Mouse (Mus musculus) CH12.LX (cell line): Measurements from ENCODE around the gene Mmadhc. TPM values are rescaled to one million over a fixed set of nuclear protein-coding genes. Genes with fewer than 3 reads are reported as not detected.
A peak's percentile ranks its signal among the peaks of the same experiment; 100 is the strongest.

Experiments used
- DNase-seq: peaks from one replicate; pipeline ENCODE4 v3.0.0-alpha.2; 2013; ENCODE audit errors: extremely low read depth
- H3K27ac ChIP-seq: 2 replicates; pipeline ENCODE4 v1.5.1; 2012; ENCODE audit warnings: low read depth, mild to moderate bottlenecking, control low read depth, moderate library complexity; ENCODE audit not compliant: insufficient read depth
- H3K27me3 ChIP-seq: replicated peaks from 2 replicates; pipeline ENCODE3; 2012; ENCODE audit warnings: inconsistent platforms
- H3K36me3 ChIP-seq, 2 experiments: replicated peaks in 1 of 2; 2 replicates each; pipeline versions ENCODE3 to v1.6.1; 2012; ENCODE audit warnings: inconsistent platforms in 1 of 2, low read length in 1 of 2, mild to moderate bottlenecking in 1 of 2, mixed read lengths in 1 of 2, moderate library complexity in 1 of 2; ENCODE audit not compliant: control insufficient read depth in 1 of 2, insufficient read depth in 1 of 2
- H3K4me1 ChIP-seq, 2 experiments: 2 replicates each; pipeline ENCODE4 v1.6.1; 2012; ENCODE audit warnings: inconsistent platforms in 1 of 2, moderate library complexity in 1 of 2; ENCODE audit not compliant: insufficient read depth in 2 of 2, control insufficient read depth in 1 of 2
- H3K4me2 ChIP-seq: 2 replicates; pipeline ENCODE4 v1.6.1; 2012; ENCODE audit warnings: low read depth, mild to moderate bottlenecking, control low read depth; ENCODE audit not compliant: poor library complexity, insufficient read depth, severe bottlenecking
- H3K4me3 ChIP-seq, 3 experiments: fragments of 150-350 bp in 1 of 3; sonication (generic) in 1 of 3; replicated peaks in 1 of 3; 2 replicates each; pipeline versions ENCODE3 to v1.5.1; 2011 to 2012; ENCODE audit warnings: low read depth in 2 of 3, low read length in 2 of 3, mild to moderate bottlenecking in 2 of 3, moderate library complexity in 2 of 3, control low read depth in 1 of 3, improper control_type of control experiment in 1 of 3, inconsistent platforms in 1 of 3, mixed read lengths in 1 of 3; ENCODE audit not compliant: poor library complexity in 1 of 3
- H3K79me2 ChIP-seq: replicated peaks from 2 replicates; pipeline ENCODE4 v1.6.1; 2012; ENCODE audit warnings: mild to moderate bottlenecking, moderate library complexity; ENCODE audit not compliant: control insufficient read depth, poor library complexity, insufficient read depth, severe bottlenecking; ENCODE audit errors: extremely low read depth
- H3K9ac ChIP-seq: 2 replicates; pipeline ENCODE4 v1.6.1; 2012; ENCODE audit warnings: low read depth, mild to moderate bottlenecking, control low read depth, moderate library complexity; ENCODE audit not compliant: insufficient read depth
- H3K9me3 ChIP-seq: replicated peaks from 2 replicates; pipeline ENCODE3; 2012; ENCODE audit warnings: low read length, inconsistent platforms, mixed read lengths
- BHLHE40 ChIP-seq: IDR thresholded peaks from 2 replicates; pipeline ENCODE4 v1.6.1; 2011; ENCODE audit warnings: mild to moderate bottlenecking, low read depth, low read length, improper control_type of control experiment
- CHD2 ChIP-seq: IDR thresholded peaks from 2 replicates; pipeline ENCODE4 v1.6.1; 2011; ENCODE audit warnings: low read length, improper control_type of control experiment
- CTCF ChIP-seq, 2 experiments: IDR thresholded peaks in 1 of 2; conservative IDR thresholded peaks in 1 of 2; 2 replicates each; pipeline ENCODE4 v1.5.1; 2011 to 2012; ENCODE audit warnings: low read depth in 2 of 2, low read length in 2 of 2, improper control_type of control experiment in 1 of 2, inconsistent platforms in 1 of 2, mild to moderate bottlenecking in 1 of 2, moderate library complexity in 1 of 2
- E2F4 ChIP-seq: IDR thresholded peaks from 2 replicates; pipeline ENCODE4 v1.6.1; 2011; ENCODE audit warnings: low read depth, low read length, improper control_type of control experiment; ENCODE audit not compliant: insufficient replicate concordance
- ELF1 ChIP-seq: IDR thresholded peaks from 2 replicates; pipeline ENCODE4 v1.6.1; 2014; ENCODE audit warnings: low read depth, mild to moderate bottlenecking, inconsistent platforms, low read length, improper control_type of control experiment
- ETS1 ChIP-seq: conservative IDR thresholded peaks from 2 replicates; pipeline ENCODE4 v1.6.1; 2012; ENCODE audit warnings: low read depth, mild to moderate bottlenecking, inconsistent platforms, low read length, improper control_type of control experiment, moderate library complexity
- GABPA ChIP-seq: IDR thresholded peaks from 2 replicates; pipeline ENCODE4 v1.6.1; 2012; ENCODE audit warnings: low read depth, low read length, improper control_type of control experiment, inconsistent platforms; ENCODE audit not compliant: insufficient replicate concordance
- HCFC1 ChIP-seq: IDR thresholded peaks from 2 replicates; pipeline ENCODE4 v1.6.1; 2012; ENCODE audit warnings: low read depth, mild to moderate bottlenecking, inconsistent platforms, low read length, improper control_type of control experiment
- IRF4 ChIP-seq: IDR thresholded peaks from 2 replicates; pipeline ENCODE4 v1.6.1; 2014; ENCODE audit warnings: low read depth, mild to moderate bottlenecking, inconsistent platforms, low read length, improper control_type of control experiment
- JUN ChIP-seq: IDR thresholded peaks from 2 replicates; pipeline ENCODE4 v1.6.1; 2011; ENCODE audit warnings: low read depth, mild to moderate bottlenecking, low read length, improper control_type of control experiment, moderate library complexity; ENCODE audit not compliant: insufficient read depth
- JUND ChIP-seq: conservative IDR thresholded peaks from 2 replicates; pipeline ENCODE4 v1.6.1; 2011; ENCODE audit warnings: low read depth, low read length, improper control_type of control experiment
- KAT2A ChIP-seq: IDR thresholded peaks from 2 replicates; pipeline ENCODE4 v1.6.1; 2012; ENCODE audit warnings: low read length, improper control_type of control experiment, inconsistent platforms; ENCODE audit not compliant: insufficient replicate concordance
- MAFK ChIP-seq: IDR thresholded peaks from 2 replicates; pipeline ENCODE4 v1.6.1; 2011; ENCODE audit warnings: low read length, improper control_type of control experiment; ENCODE audit not compliant: insufficient replicate concordance
- MAZ ChIP-seq: IDR thresholded peaks from 2 replicates; pipeline ENCODE4 v1.6.1; 2012; ENCODE audit warnings: low read depth, mild to moderate bottlenecking, inconsistent platforms, low read length, improper control_type of control experiment, moderate library complexity
- MEF2A ChIP-seq: IDR thresholded peaks from 2 replicates; pipeline ENCODE4 v1.6.1; 2014; ENCODE audit warnings: low read depth, mild to moderate bottlenecking, inconsistent platforms, low read length, improper control_type of control experiment, borderline replicate concordance
- MXI1 ChIP-seq: IDR thresholded peaks from 2 replicates; pipeline ENCODE4 v1.6.1; 2011; ENCODE audit warnings: mild to moderate bottlenecking, low read depth, low read length, improper control_type of control experiment
- NELFE ChIP-seq: IDR thresholded peaks from 2 replicates; pipeline ENCODE4 v1.6.1; 2011; ENCODE audit warnings: low read depth, low read length, improper control_type of control experiment
- NRF1 ChIP-seq: IDR thresholded peaks from 2 replicates; pipeline ENCODE4 v1.6.1; 2014; ENCODE audit warnings: low read depth, mild to moderate bottlenecking, inconsistent platforms, low read length, improper control_type of control experiment, moderate library complexity
- PAX5 ChIP-seq: IDR thresholded peaks from 2 replicates; pipeline ENCODE4 v1.6.1; 2012; ENCODE audit warnings: low read length, inconsistent platforms, mixed read lengths
- POLR2A ChIP-seq: IDR thresholded peaks from 2 replicates; pipeline ENCODE4 v1.6.1; 2011; ENCODE audit warnings: low read depth, mild to moderate bottlenecking, improper control_type of control experiment, low read length
- POLR2AphosphoS2 ChIP-seq: IDR thresholded peaks from 2 replicates; pipeline ENCODE4 v1.6.1; 2011; ENCODE audit warnings: low read depth, low read length, improper control_type of control experiment
- RAD21 ChIP-seq: IDR thresholded peaks from 2 replicates; pipeline ENCODE4 v1.6.1; 2011; ENCODE audit warnings: low read depth, mild to moderate bottlenecking, low read length, improper control_type of control experiment, moderate library complexity
- SIN3A ChIP-seq: IDR thresholded peaks from 2 replicates; pipeline ENCODE4 v1.6.1; 2012; ENCODE audit warnings: low read length, improper control_type of control experiment, inconsistent platforms
- SMC3 ChIP-seq: IDR thresholded peaks from 2 replicates; pipeline ENCODE4 v1.6.1; 2011; ENCODE audit warnings: low read depth, low read length, improper control_type of control experiment
- TBP ChIP-seq: conservative IDR thresholded peaks from 2 replicates; pipeline ENCODE4 v1.6.1; 2011; ENCODE audit warnings: low read depth, low read length, improper control_type of control experiment
- TCF12 ChIP-seq: IDR thresholded peaks from 2 replicates; pipeline ENCODE4 v1.6.1; 2014; ENCODE audit warnings: low read depth, mild to moderate bottlenecking, inconsistent platforms, low read length, improper control_type of control experiment
- UBTF ChIP-seq: IDR thresholded peaks from 2 replicates; pipeline ENCODE4 v1.6.1; 2012; ENCODE audit warnings: low read depth, mild to moderate bottlenecking, inconsistent platforms, low read length, improper control_type of control experiment, moderate library complexity
- USF1 ChIP-seq: IDR thresholded peaks from 2 replicates; pipeline ENCODE4 v1.6.1; 2014; ENCODE audit warnings: low read depth, mild to moderate bottlenecking, inconsistent platforms, low read length, improper control_type of control experiment
- USF2 ChIP-seq: conservative IDR thresholded peaks from 2 replicates; pipeline ENCODE4 v1.6.1; 2011; ENCODE audit warnings: low read depth, low read length, improper control_type of control experiment
- ZC3H11A ChIP-seq: IDR thresholded peaks from 2 replicates; pipeline ENCODE4 v1.6.1; 2012; ENCODE audit warnings: low read depth, mild to moderate bottlenecking, inconsistent platforms, low read length, improper control_type of control experiment
- ZKSCAN1 ChIP-seq: IDR thresholded peaks from 2 replicates; pipeline ENCODE4 v1.6.1; 2012; ENCODE audit warnings: low read depth, inconsistent platforms, low read length, improper control_type of control experiment, borderline replicate concordance
- ZMIZ1 ChIP-seq: IDR thresholded peaks from 2 replicates; pipeline ENCODE4 v1.6.1; 2012; ENCODE audit warnings: low read depth, mild to moderate bottlenecking, inconsistent platforms, low read length, improper control_type of control experiment
- ZNF384 ChIP-seq: IDR thresholded peaks from 2 replicates; pipeline ENCODE4 v1.6.1; 2012; ENCODE audit warnings: low read depth, low read length, improper control_type of control experiment, inconsistent platforms
- dilution Hi-C: fragments of 300-500 bp; cut with MboI; formaldehyde crosslinking; loops from 2 replicates; pipeline ENCODE4 v1.14.3; 2020; ENCODE audit warnings: low sequenced_read_pairs; ENCODE audit not compliant: extremely low pct_unique_long_range_greater_than_20kb, extremely low pct_ligation_motif_present
- in situ Hi-C: fragments of 300-500 bp; cut with MboI; formaldehyde crosslinking; loops from 3 replicates; pipeline ENCODE4 v1.14.3; 2019; ENCODE audit warnings: low sequenced_read_pairs, low pct_ligation_motif_present, low pct_unique_long_range_greater_than_20kb, mixed read lengths
- polyA plus RNA-seq: library from polyadenylated mRNA; unstranded; fragments of >175 nt; gene quantifications from 2 replicates; pipeline ENCODE4 v1.2.1, GENCODE M21; 2012; ENCODE audit warnings: low read depth; ENCODE audit not compliant: insufficient read length
- total RNA-seq, 2 experiments: library from RNA; depleted of rRNA; stranded (reverse); fragments of 300-350 nt in 1 of 2; fragments of >200 nt in 1 of 2; gene quantifications; 2 replicates each; pipeline ENCODE4 v1.2.3; 2012 to 2014

The Mmadhc gene
- total and polyA plus RNA-seq, 3 experiments = 74.9 to 142 (median 99.1) TPM

DNA sequence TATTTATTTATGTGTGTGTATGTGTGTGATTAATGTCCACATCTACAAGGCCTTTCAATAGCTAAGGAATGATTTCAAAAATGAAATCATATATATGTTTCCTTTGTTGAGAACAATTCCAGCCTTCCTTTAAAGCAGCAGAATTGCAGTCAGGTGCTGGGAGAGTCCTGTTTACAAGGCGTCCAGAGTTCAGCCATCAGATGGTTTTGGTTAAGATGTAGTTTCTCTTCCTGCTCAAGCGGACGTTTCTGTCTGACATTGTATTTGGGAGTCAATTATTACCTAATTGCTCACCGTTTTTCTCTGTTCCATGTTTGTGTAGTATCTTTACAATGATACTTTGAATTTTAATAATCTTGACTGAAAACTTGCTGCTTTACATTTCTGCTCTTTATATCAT is 31.6 kb upstream of the Mmadhc start:
- H3K79me2 ChIP-seq = no peaks in the 10 kb centered on the region
- no peak overlapping the region for H3K4me2 ChIP-seq
- no peak overlapping the region for H3K9ac ChIP-seq
- in situ Hi-C loops (no loop called here), dilution Hi-C loops (no loop called here)
- H3K9me3 ChIP-seq = peaks cover 3% of the 10 kb centered on the region
- TF ChIP-seq BHLHE40 = no peak
- no peak for TF ChIP-seq JUND
- TF ChIP-seq TBP = no peak
- H3K36me3 ChIP-seq = no peaks in the 10 kb centered on the region
- no peak overlapping the region for H3K4me3 ChIP-seq
- no peak overlapping the region for H3K27ac ChIP-seq
- H3K27me3 ChIP-seq = no peaks in the 10 kb centered on the region
- no peak for DNase-seq
- peaks cover 0 to 4% of the 10 kb centered on the region in 2 experiments; a peak in 2 of 4 replicates for H3K4me1 ChIP-seq

DNA sequence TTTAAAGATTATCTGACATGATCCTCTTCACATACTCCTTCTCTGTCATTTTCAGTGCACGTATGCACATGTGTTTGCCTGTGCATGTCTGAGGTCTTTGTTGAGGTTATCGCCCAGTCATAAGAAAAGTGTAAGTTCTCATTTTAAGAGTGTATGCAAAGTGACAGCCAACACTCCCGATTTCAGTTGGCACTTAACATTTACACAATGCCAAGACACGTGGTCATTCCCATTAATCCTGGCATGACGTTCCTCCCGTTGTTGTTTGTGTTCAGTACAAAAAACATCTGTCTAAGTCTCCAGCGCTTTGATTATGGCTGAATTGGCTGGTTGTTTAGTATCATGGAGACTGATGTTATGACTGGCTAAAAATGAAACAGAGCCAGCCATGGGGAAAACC is 28.2 kb upstream of the Mmadhc start:
- Histone ChIP-seq H3K4me1 (peaks cover 0 to 4% of the 10 kb centered on the region in 2 experiments; a peak in 2 of 4 replicates), H3K79me2 (no peaks in the 10 kb centered on the region), H3K9me3 (peaks cover 3% of the 10 kb centered on the region), H3K4me2 (no peak overlapping the region), H3K36me3 (no peaks in the 10 kb centered on the region), H3K27ac (no peak overlapping the region), H3K4me3 (no peak overlapping the region), H3K27me3 (no peaks in the 10 kb centered on the region), H3K9ac (no peak overlapping the region)
- dilution Hi-C loops (no loop called here), in situ Hi-C loops (loop anchor here (25.0 kb wide), 2 partner anchors 513 to 813 kb away; partner anchors contain the start of gene Rnd3)
- DNase-seq = peak; percentile 43
- TF ChIP-seq GABPA (no peak), JUND (peak; percentile 84), NELFE (no peak), USF1 (no peak), ZC3H11A (no peak), MAZ (no peak), ETS1 (no peak; the same call in 1 of the 2 replicates), ZKSCAN1 (no peak), USF2 (no peak), CTCF (conservative IDR thresholded peaks at IDR 0.05 in 1 of 2, IDR thresholded peaks at IDR 0.05 in 1 of 2; ENCODE audit: low read depth in 2 of 2, low read length in 2 of 2) (no peak), BHLHE40 (peak; percentile 78), RAD21 (no peak), E2F4 (no peak), MEF2A (0 out of 2 replicates have a peak, but pooled peaks have one; percentile 33), SIN3A (no peak), PAX5 (no peak), SMC3 (no peak), TCF12 (peak; percentile 35; the same call in 1 of the 2 replicates), UBTF (no peak), ZNF384 (no peak), MAFK (peak; percentile 55; the same call in 1 of the 2 replicates), CHD2 (peak; percentile 21; the same call in 1 of the 2 replicates), ZMIZ1 (no peak), NRF1 (no peak), IRF4 (peak; percentile 82), KAT2A (no peak), JUN (peak; percentile 71; the same call in 1 of the 2 replicates), POLR2A (no peak), HCFC1 (no peak), MXI1 (no peak), ELF1 (no peak), TBP (no peak), POLR2AphosphoS2 (no peak)
